Mouse (Mus musculus): ENCODE measurements around the gene Pam16. TPM values are rescaled to one million over a fixed set of nuclear protein-coding genes. Genes with fewer than 3 reads are reported as not detected.
A peak's percentile ranks its signal among the peaks of the same experiment; 100 is the strongest.

Pam16 gene
- polyA plus RNA-seq, 1 experiment from 2014 or later = 94.7 TPM

DNA sequence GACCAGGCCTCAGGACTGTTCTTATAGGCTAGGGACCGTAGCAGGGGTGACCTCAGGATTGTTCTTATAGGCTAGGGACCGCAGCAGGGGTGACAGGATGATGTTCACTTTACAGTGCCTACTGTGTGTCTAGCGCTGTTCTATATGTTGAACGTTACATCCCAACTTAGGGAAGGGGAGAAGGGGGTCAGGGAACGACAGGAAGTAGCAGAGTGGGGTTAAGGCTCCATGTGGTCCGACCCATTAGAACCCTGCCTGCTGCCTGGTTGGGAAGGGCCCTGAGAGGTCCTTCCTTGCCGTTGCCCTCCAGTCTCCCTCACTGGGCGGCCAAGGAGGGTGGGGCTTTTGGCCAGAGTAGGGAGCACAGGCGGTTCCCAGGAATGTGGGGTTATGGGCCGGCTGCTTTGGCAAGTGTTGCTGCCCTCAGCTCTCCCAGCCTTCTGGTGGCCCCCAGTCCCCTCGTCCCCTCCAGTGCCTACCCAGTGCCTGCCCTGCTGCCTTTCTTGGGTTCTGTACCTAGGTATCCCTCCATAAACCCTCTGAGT is 20.4 kb downstream of the Pam16 start:
- DNase-seq (ENCODE audit: extremely low spot score, low spot score) = no peak
- Histone ChIP-seq H3K27ac (peak overlapping the region; percentile 78), H3K9me3 (no peaks in the 10 kb centered on the region), H3K36me3 (replicated peaks) (peaks cover 14% of the 10 kb centered on the region), H3K4me3 (no peak overlapping the region), H3K27me3 (ENCODE audit: poor library complexity, severe bottlenecking) (no peaks in the 10 kb centered on the region), H3K4me1 (peaks cover 84% of the 10 kb centered on the region)
- 75% methylated on average over 11 of the region's 11 CpGs for whole genome bisulfite sequencing

DNA sequence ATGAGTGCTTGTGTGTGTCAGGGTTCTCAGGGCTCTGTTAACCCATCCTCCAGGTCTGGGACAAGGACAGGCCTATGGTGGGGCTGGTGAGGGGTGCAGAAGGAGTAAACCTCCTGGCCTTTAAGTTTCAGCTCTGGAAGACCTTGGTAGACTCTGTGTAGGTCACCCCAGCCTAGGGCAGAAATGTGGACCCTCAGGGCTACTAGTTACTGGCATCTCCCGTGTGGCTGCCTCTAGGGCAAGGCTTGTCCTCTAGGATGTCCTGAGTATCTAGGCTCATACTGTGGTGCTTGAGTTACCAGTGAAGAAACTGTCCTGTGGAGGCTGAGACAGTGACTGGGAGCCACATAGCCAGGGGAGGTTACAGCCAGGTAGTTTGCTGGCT is 21.3 kb downstream of the Pam16 start:
- Histone ChIP-seq H3K4me3 (0 out of 2 replicates have a peak overlapping the region, but pooled peaks have one; percentile 26), H3K9me3 (no peaks in the 10 kb centered on the region), H3K36me3 (replicated peaks) (peaks cover 5% of the 10 kb centered on the region), H3K27me3 (ENCODE audit: poor library complexity, severe bottlenecking) (no peaks in the 10 kb centered on the region), H3K27ac (peak overlapping the region; percentile 78), H3K4me1 (peaks cover 94% of the 10 kb centered on the region)
- 65% methylated on average over 1 of the region's 1 CpGs for WGBS
- DNase-seq (ENCODE audit: extremely low spot score, low spot score) = no peak

DNA sequence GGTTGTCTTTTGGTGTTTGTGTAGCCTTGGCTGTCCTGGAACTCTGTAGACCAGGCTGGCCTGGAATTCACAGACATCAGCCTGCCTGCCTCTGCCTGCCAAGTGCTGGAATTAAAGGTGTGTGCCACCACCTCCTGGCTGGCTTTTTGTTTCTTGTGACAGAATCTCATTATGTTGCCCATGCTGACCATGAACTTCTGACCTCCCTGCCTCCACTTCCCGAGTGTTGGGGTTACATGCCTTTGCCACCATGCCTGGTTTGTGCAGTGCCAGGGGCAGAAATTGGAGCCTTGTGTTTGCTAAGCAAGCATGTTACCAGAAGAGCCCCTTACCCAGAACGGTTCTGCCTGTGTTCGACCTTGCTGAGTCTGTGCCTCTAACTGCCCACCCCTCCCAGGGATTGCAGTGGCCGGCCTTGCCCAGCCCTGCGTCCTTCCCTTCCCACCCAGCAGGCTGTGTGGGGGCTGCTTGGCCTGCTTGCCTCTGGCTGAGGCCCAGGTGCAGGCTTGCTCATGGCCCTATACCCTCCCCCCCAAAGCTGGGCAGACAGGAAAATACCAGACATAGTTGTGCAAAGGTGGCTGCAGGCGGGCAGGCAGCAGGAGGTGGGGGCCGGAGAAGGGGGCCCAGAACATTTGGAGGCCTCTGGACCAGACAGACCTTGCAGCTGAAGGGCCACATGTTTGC is 21.9 kb downstream of the Pam16 start:
- H3K9me3 ChIP-seq = no peaks in the 10 kb centered on the region
- peaks cover 2% of the 10 kb centered on the region; the same call in 1 of the 2 replicates for H3K36me3 ChIP-seq (replicated peaks)
- H3K4me3 ChIP-seq = peak overlapping the region; percentile 26
- peak overlapping the region; percentile 78 for H3K27ac ChIP-seq
- peaks cover 99% of the 10 kb centered on the region for H3K4me1 ChIP-seq
- 41% methylated on average over 7 of the region's 7 CpGs for WGBS
- H3K27me3 ChIP-seq (ENCODE audit: poor library complexity, severe bottlenecking) = no peaks in the 10 kb centered on the region
- DNase-seq (ENCODE audit: extremely low spot score, low spot score) = no peak

DNA sequence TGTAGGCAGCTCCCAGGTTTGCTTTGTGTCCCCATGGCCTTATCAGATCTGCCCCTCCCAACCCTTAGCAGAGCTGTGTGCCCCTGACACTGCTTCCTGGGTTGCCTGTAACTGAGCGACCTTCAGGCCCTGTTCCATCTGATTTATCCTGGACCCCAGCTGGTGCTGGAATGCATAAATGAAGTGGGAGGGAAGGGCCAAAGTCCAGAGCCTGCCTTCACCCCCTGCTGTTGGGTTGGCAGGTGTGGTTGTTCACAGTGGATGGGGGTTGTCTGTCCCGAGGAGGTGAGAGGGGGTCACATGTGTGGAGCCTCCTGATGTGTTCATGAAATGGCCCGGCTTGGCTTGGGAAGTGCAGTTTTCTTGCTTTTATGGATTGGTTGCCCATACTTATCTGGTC is 22.6 kb downstream of the Pam16 start:
- WGBS = 26% methylated on average over 3 of the region's 3 CpGs
- no peak for DNase-seq (ENCODE audit: extremely low spot score, low spot score)
- no peaks in the 10 kb centered on the region for H3K9me3 ChIP-seq
- H3K36me3 ChIP-seq (replicated peaks) = peaks cover 2% of the 10 kb centered on the region; the same call in 1 of the 2 replicates
- H3K27me3 ChIP-seq (ENCODE audit: poor library complexity, severe bottlenecking) = no peaks in the 10 kb centered on the region
- H3K27ac ChIP-seq = peak overlapping the region; percentile 78
- H3K4me3 ChIP-seq = peak overlapping the region; percentile 26; the same call in 1 of the 2 replicates
- peaks cover 100% of the 10 kb centered on the region for H3K4me1 ChIP-seq

DNA sequence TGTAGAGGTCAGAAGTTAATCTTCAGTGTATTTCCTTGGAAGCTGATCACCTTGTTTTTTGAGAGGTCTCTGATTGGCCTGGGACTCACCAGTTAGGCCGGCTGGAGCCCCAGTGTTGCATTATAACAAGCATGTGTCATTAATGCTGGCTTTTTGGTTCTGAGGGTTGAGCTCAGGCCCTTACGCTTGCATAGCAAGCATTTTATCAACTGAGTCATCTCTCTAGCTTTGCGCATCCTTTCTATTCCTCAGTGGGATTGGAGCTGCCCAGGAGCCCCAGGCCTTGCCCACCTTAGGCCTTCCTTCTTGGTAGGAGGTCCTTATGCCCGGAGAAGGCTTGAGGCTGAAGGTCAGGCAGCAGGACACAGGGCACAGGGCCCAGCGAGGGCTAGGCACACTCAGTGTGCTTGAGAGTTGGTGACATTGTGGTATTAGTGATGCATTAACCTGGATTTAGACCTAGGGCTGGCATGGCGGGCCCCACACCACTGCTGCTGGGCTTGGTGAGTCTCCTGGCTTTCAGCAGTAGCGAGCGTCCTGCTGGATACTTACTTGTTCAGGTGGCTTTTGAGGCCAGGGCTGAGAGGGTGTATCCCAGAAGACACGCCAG is 24.0 kb downstream of the Pam16 start:
- DNase-seq (ENCODE audit: extremely low spot score, low spot score) = no peak
- Histone ChIP-seq H3K9me3 (no peaks in the 10 kb centered on the region), H3K36me3 (replicated peaks) (peaks cover 2% of the 10 kb centered on the region; the same call in 1 of the 2 replicates), H3K27me3 (ENCODE audit: poor library complexity, severe bottlenecking) (no peaks in the 10 kb centered on the region), H3K4me1 (peaks cover 100% of the 10 kb centered on the region), H3K4me3 (0 out of 2 replicates have a peak overlapping the region, but pooled peaks have one; percentile 14), H3K27ac (peak overlapping the region; percentile 97)
- WGBS = 85% methylated on average over 9 of the region's 9 CpGs

DNA sequence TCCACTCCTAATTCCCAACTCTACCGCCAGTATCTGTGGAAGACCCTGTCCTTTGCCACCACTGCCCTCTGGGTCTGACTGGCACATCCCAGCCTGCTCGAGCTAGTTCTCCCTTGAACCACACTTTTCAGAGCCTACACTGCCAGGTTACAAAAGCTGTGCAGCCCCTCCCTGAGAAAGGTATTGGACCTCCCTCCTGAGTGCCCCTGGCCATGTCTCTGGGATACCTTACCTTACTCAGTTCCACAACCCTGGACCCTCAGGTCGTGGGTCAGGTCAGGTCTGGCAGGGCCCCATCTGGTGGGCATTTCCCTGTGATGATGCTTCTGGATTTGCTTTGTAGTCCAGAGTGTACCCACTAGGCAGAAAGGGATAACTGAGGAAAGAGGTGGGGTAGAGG is 25.2 kb downstream of the Pam16 start:
- H3K36me3 ChIP-seq (replicated peaks) = peaks cover 2% of the 10 kb centered on the region; the same call in 1 of the 2 replicates
- no peak overlapping the region for H3K4me3 ChIP-seq
- peaks cover 98% of the 10 kb centered on the region for H3K4me1 ChIP-seq
- no peak for DNase-seq (ENCODE audit: extremely low spot score, low spot score)
- peak overlapping the region; percentile 97 for H3K27ac ChIP-seq
- no peaks in the 10 kb centered on the region for H3K27me3 ChIP-seq (ENCODE audit: poor library complexity, severe bottlenecking)
- no peaks in the 10 kb centered on the region for H3K9me3 ChIP-seq
- WGBS = 77% methylated on average over 3 of the region's 3 CpGs

DNA sequence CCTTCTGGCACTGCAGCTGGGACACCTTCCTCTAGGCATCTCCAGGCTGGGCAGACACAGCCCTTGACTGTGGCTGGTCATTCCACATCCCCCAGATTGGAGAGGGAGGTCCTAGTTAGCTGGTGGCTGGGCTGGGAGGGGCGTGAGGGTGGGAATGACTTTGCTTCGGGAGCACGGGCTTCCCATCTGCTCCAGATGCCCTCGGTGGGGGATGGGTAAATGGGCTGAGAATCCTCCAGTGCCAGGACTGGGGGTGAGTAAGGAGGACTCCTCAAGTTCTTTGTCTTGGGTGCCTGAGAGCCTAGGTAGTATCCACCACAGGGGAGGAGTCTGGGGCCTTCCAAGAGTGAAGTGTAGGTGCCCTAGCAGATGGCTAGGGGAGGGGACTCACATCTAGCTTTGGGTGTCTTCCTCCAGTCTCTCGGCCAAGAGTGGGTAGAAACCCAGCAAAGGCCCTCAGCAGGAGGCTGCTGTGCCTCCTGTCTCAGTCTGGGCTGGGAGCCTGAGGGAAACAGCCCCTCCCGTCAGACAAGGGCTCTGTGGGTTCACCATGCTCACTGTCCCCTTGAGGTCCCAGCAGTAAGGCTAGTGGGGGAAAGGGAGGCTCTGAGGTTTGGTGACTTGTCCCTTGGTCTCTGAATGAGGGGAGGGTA is 25.8 kb downstream of the Pam16 start:
- Histone ChIP-seq H3K36me3 (replicated peaks) (peaks cover 2% of the 10 kb centered on the region; the same call in 1 of the 2 replicates), H3K4me3 (peak overlapping the region; percentile 27; the same call in 1 of the 2 replicates), H3K27me3 (ENCODE audit: poor library complexity, severe bottlenecking) (no peaks in the 10 kb centered on the region), H3K4me1 (peaks cover 97% of the 10 kb centered on the region), H3K9me3 (0 out of 2 replicates have a peak, but pooled peaks cover 2% of the 10 kb centered on the region), H3K27ac (peak overlapping the region; percentile 97)
- DNase-seq (ENCODE audit: extremely low spot score, low spot score) = no peak
- WGBS = 28% methylated on average over 6 of the region's 6 CpGs

DNA sequence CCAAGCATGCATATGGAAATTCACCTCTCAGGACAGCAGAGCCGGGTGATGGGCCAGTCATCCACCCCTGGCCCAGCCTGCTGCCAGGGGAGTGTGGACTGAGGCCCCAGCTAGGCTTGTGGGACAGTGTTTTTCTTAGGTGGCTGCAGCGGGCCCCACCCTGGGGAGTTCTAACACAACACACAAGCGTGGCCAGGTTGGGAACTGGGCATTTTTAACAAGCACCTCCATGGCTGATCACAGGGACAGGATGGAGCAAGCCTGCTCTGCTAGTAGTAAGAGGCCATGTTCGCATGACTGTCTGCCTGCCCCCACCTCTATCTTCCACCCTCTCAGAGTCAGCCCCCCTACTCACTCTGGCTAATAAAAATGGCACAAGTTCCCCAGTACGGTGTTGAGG is 26.7 kb downstream of the Pam16 start:
- DNase-seq (ENCODE audit: extremely low spot score, low spot score) = no peak
- Histone ChIP-seq H3K9me3 (0 out of 2 replicates have a peak, but pooled peaks cover 2% of the 10 kb centered on the region), H3K4me3 (peak overlapping the region; percentile 75), H3K27ac (peak overlapping the region; percentile 97), H3K36me3 (replicated peaks) (peaks cover 2% of the 10 kb centered on the region; the same call in 1 of the 2 replicates), H3K27me3 (ENCODE audit: poor library complexity, severe bottlenecking) (no peaks in the 10 kb centered on the region), H3K4me1 (peaks cover 97% of the 10 kb centered on the region)
- 73% methylated on average over 5 of the region's 5 CpGs for WGBS

DNA sequence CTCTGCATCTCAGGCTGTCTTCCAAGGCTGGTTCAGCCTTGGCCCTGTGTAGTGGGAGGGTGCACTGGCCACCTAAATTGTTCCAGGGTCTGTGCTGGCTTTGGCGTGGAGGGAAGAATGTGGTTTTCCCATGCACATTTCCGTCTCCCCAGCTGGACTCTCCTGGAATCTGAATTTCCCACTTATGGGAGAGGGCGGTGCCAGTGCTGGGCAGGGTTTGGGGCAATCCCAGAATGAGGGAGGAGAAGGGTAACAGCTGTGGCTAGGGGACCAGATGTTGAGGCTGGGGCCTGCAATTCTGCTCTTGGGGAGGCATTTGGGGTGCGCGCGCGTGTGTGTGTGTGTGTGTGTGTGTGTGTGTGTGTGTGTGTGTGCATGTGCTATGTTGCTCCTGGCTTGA is 27.5 kb downstream of the Pam16 start:
- peaks cover 2% of the 10 kb centered on the region; the same call in 1 of the 2 replicates for H3K36me3 ChIP-seq (replicated peaks)
- DNase-seq (ENCODE audit: extremely low spot score, low spot score) = no peak
- H3K27ac ChIP-seq = peak overlapping the region; percentile 97
- WGBS = 58% methylated on average over 7 of the region's 7 CpGs
- H3K4me3 ChIP-seq = peak overlapping the region; percentile 75
- peaks cover 97% of the 10 kb centered on the region for H3K4me1 ChIP-seq
- 0 out of 2 replicates have a peak, but pooled peaks cover 2% of the 10 kb centered on the region for H3K9me3 ChIP-seq
- H3K27me3 ChIP-seq (ENCODE audit: poor library complexity, severe bottlenecking) = no peaks in the 10 kb centered on the region

DNA sequence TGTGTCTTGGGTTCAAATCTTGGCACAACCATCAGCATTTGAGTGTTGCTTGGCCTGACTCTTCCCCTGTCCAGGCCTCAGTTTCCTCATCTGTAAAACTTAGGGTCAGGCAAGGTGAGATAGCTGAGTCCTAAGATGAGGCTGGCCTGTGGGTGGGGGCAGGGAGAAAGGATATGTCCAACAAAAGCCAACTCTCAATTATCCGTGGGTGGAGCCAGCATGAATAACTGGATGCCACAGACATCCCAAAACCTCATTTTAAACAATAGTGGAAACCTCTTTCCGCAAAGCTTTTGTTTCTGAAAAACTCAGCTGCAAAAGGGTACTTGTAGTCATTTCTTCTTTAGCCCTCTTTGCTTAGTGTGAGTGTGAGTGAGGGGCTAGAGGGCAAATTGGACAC is 28.0 kb downstream of the Pam16 start:
- no peak for DNase-seq (ENCODE audit: extremely low spot score, low spot score)
- Histone ChIP-seq H3K9me3 (0 out of 2 replicates have a peak, but pooled peaks cover 2% of the 10 kb centered on the region), H3K4me1 (peaks cover 97% of the 10 kb centered on the region), H3K27ac (peak overlapping the region; percentile 97), H3K27me3 (ENCODE audit: poor library complexity, severe bottlenecking) (no peaks in the 10 kb centered on the region), H3K4me3 (peak overlapping the region; percentile 75), H3K36me3 (replicated peaks) (peaks cover 2% of the 10 kb centered on the region; the same call in 1 of the 2 replicates)
- WGBS = 36% methylated on average over 2 of the region's 2 CpGs

DNA sequence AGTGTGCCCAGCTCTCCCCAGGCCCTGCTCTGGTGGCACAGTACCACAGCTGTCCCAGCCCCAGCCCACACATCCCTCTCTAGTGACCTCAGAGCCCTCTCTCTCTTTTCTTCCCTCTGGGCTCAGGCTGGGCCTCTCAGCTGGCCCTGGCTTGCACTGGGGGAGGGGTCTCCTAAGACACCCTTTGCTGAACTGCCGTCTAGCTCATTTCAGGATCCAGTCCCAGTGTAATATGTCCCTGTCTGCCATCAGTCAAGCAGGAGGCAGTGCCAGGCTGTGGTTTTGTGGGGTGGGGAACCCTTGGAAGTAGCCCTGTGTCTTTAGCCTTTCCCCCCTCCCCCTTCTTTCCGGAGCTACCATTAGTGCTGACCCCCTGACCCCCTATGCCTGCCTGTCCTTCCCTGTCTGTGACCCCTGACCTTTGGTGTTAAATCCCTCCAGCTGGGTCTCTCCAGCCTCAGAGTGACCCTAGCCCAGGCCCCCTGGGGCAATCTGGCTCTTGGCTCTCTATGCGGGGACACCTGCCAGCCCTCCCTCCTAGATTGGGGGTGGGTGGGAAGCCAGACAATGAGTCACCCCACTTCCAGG is 28.6 kb downstream of the Pam16 start:
- Histone ChIP-seq H3K27me3 (ENCODE audit: poor library complexity, severe bottlenecking) (no peaks in the 10 kb centered on the region), H3K4me3 (peak overlapping the region; percentile 75), H3K4me1 (peaks cover 94% of the 10 kb centered on the region), H3K27ac (peak overlapping the region; percentile 97), H3K9me3 (0 out of 2 replicates have a peak, but pooled peaks cover 2% of the 10 kb centered on the region), H3K36me3 (replicated peaks) (peaks cover 2% of the 10 kb centered on the region; the same call in 1 of the 2 replicates)
- peak; percentile 46 for DNase-seq (ENCODE audit: extremely low spot score, low spot score)
- 3% methylated on average over 3 of the region's 3 CpGs for WGBS

DNA sequence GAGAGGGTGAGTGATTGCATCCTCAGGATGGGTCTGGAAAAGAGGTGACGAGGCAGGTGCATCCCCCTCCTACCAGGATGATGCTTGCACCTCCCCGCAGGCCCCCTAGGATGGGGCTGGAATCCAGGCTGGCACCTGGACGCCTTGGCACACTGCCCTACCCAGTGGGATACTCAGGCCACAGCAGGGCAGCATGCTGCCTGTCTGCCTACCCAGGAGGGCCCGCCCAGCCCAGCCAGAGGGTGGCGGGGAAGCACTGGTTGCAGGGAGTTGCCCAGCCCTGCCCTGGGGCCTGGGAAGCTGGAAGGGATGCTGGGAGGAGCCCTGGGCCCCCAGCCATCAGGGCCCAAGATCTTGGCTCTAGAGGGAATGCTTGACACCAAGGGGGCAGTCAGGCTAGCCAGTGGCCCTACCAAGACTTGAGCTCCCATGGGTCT is 29.2 kb downstream of the Pam16 start:
- Histone ChIP-seq H3K9me3 (peaks cover 4% of the 10 kb centered on the region; the same call in 1 of the 2 replicates), H3K4me3 (peak overlapping the region; percentile 75), H3K27me3 (ENCODE audit: poor library complexity, severe bottlenecking) (no peaks in the 10 kb centered on the region), H3K36me3 (replicated peaks) (peaks cover 7% of the 10 kb centered on the region), H3K27ac (peak overlapping the region; percentile 97), H3K4me1 (peaks cover 87% of the 10 kb centered on the region)
- WGBS = 3% methylated on average over 5 of the region's 5 CpGs
- no peak for DNase-seq (ENCODE audit: extremely low spot score, low spot score)
